Mouse (Mus musculus) lung, embryonic 16.5 days (tissue): ENCODE measurements at regions not wholly inside any gene's neighbourhood (a gene's known extent, or its start where the extent isn't known, plus 50 kb on each side); places are given as distances from the start of the nearest gene placed in this dataset.
"Not testable (repeated sequence)": the region's sequence is repeated elsewhere in the genome, so short reads cannot be mapped to it uniquely, and the experiment has no call there.

ENCODE experiments used
- ATAC-seq: fragments of 200-750 bp; cut with Nextera tagmentation; 2 replicates; pipeline ENCODE4 v1.8.0; 2017; ENCODE audit warnings: low read depth, mild to moderate bottlenecking, moderate library complexity
- H3K27ac ChIP-seq: fragments of 300-500 bp; sonication (generic); 2 replicates; pipeline ENCODE4 v1.5.1; 2014; ENCODE audit warnings: mild to moderate bottlenecking, control low read depth, low read length
- H3K27me3 ChIP-seq: fragments of 300-500 bp; sonication (generic); 2 replicates; pipeline ENCODE4 v1.6.1; 2014; ENCODE audit warnings: low read depth, low read length, mixed read lengths; ENCODE audit not compliant: control insufficient read depth, insufficient read depth
- H3K36me3 ChIP-seq: fragments of 300-500 bp; sonication (generic); 2 replicates; pipeline ENCODE4 v1.6.1; 2014; ENCODE audit warnings: low read length; ENCODE audit not compliant: control insufficient read depth, insufficient read depth
- H3K4me1 ChIP-seq: fragments of 300-500 bp; sonication (generic); replicated peaks from 2 replicates; pipeline ENCODE4 v1.6.1; 2014; ENCODE audit warnings: low read length, mixed read lengths; ENCODE audit not compliant: control insufficient read depth, insufficient read depth
- H3K4me2 ChIP-seq: fragments of 300-500 bp; sonication (generic); 2 replicates; pipeline ENCODE4 v1.6.1; 2014; ENCODE audit warnings: low read depth, low read length, control low read depth
- H3K4me3 ChIP-seq: fragments of 300-500 bp; sonication (generic); 2 replicates; pipeline ENCODE4 v1.5.1; 2014; ENCODE audit warnings: mild to moderate bottlenecking, low read length, control low read depth
- H3K9ac ChIP-seq: fragments of 300-500 bp; sonication (generic); 2 replicates; pipeline ENCODE4 v1.6.1; 2014; ENCODE audit warnings: low read length, control low read depth
- H3K9me3 ChIP-seq: fragments of 300-500 bp; sonication (generic); 2 replicates; pipeline ENCODE4 v1.6.1; 2016; ENCODE audit warnings: low read length; ENCODE audit not compliant: control insufficient read depth
- WGBS: fragments of 180-500 bp; shearing (Covaris S2); extraction: QIAGEN DNeasy Blood & Tissue Kit; methylation state at CpG from one replicate; pipeline ENCODE4 v1.1.7; 2014; 5-methylcytosine and 5-hydroxymethylcytosine counted together

DNA sequence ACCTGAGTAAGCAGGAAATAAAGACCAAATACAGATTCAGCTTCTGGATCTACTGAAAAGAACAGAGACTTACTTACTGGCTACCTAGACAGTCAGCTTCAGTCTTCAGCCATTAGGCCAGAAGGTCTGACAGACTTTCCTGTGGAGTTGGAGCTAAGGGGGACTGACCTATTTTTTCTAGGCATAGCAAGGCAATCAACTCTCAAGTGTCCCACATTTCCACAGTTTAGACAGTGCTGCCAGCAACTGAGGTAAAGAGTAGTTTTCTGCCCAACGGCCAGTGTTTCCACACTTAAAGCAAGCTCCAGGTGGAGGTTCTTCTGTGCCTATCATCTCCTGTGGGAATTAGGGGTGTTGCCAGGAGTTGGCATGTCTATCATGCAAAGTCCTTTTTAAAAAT lies 111.3 kb upstream of the Ppp6c start:
- no peaks in the 10 kb centered on the region for H3K9me3 ChIP-seq
- no peak for ATAC-seq
- H3K9ac ChIP-seq: no peak overlapping the region
- no peak overlapping the region for H3K4me3 ChIP-seq
- H3K4me2 ChIP-seq: no peak overlapping the region
- no peaks in the 10 kb centered on the region for H3K27me3 ChIP-seq
- H3K36me3 ChIP-seq: no peaks in the 10 kb centered on the region
- no peak overlapping the region for H3K27ac ChIP-seq
- no peaks in the 10 kb centered on the region for H3K4me1 ChIP-seq
- WGBS: 73% methylated on average over 1 of the region's 1 CpGs

DNA sequence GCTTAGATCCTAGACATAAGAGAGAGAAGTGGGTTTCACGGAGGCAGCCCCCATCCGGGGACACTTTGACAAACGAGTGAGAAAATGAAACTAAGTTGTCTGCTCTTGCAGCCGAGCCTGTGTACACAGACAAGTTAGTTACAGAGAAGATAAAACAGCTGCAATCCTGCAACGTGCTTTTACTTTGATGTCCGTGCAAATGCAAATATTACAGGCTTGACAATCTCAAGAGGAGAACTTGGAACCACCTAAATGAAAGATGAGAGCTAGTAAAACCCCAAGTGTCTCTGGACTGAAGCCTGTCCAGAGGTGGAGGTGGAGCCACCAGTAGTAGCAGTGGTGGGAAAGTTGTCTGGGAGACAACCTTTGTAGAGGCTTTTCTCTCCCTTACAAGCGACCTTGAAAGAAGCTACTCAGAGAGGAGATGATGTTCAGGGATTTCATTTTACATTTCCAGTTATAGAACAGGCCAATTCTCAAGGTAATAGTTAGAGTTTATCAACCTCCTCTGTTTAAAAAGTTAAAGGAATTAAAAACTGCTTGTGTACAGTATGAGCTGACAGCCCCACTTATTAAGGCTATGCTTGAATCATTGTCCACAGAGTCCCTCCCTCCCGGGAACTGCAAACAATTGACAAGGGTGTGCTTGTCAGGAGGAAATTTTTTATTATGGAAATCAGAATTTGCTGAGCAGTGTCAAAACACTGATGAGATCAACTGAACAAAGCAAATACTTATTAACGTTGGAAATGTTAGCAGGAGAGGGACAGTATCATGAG lies 99.7 kb upstream of the Ppp6c start:
- H3K27ac ChIP-seq: no peak overlapping the region

DNA sequence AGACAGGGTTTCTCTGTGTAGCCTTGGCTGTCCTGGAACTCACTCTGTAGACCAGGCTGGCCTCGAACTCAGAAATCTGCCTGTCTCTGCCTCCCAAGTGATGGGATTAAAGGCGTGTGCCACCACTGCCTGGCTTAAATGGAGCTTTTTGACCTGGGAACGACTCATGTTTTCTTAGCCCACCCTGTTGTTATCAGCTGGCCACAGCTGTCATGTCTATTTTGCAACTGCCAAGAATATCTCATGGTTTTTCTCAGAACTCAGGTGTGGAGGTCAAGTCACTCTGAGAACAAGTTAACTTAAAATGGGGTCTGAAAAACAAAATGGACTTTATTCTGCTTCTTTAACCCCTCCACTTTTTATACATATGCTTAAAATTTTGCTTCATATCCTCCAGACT lies 98.9 kb upstream of the Ppp6c start:
- ATAC-seq, H3K27me3 ChIP-seq, H3K4me1 ChIP-seq, H3K4me2 ChIP-seq, H3K9ac ChIP-seq, H3K9me3 ChIP-seq, H3K4me3 ChIP-seq, H3K36me3 ChIP-seq, H3K27ac ChIP-seq: not testable (repeated sequence)
- WGBS: 44% methylated on average over 3 of the region's 3 CpGs

More for the DNA sequence above, 99.7 kb upstream of the Ppp6c start:
- Histone ChIP-seq H3K4me2 (peak overlapping the region; percentile 44), H3K27me3 (no peaks in the 10 kb centered on the region), H3K4me3 (peak overlapping the region; percentile 38), H3K36me3 (no peaks in the 10 kb centered on the region), H3K9ac (peak overlapping the region; percentile 37; the same call in 1 of the 2 replicates), H3K4me1 (no peaks in the 10 kb centered on the region), H3K9me3 (no peaks in the 10 kb centered on the region)
- no peak for ATAC-seq
- WGBS: 21% methylated on average over 9 of the region's 9 CpGs

DNA sequence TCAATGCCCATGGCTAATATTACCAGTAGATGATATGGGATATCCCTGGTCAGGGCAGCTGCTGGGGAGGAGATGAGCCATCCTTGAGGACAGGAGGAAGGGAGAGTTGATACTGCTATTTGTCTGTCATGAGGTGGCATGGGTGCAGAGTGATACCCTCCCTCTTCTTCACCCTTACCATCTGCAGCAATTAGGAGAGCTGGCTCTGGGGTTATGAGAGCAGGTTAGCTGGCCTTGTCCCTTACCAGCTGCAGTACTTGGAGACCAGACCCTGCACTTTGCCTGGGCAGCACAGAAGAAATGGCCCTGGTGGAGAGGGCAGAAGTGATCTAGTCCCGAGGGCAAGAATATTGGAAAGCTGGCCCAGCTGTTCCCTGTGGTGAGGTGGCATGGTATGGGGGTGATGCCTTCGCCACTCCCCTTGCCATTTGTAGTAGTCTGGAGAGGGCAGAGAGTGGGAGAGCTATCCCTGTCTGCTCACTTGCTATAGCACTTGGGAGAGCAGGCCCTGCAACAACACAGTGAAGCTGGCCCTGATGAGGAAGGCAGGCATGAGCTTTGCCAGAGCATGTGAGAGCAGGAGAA lies 73.6 kb upstream of the Ppp6c start:
- no peaks in the 10 kb centered on the region for H3K36me3 ChIP-seq
- H3K9ac ChIP-seq: no peak overlapping the region
- H3K27me3 ChIP-seq: no peaks in the 10 kb centered on the region
- no peak overlapping the region for H3K4me3 ChIP-seq
- no peak overlapping the region for H3K27ac ChIP-seq
- no peak for ATAC-seq
- no peak overlapping the region for H3K4me2 ChIP-seq
- H3K4me1 ChIP-seq: no peaks in the 10 kb centered on the region
- 52% methylated on average over 2 of the region's 2 CpGs for WGBS
- no peaks in the 10 kb centered on the region for H3K9me3 ChIP-seq

DNA sequence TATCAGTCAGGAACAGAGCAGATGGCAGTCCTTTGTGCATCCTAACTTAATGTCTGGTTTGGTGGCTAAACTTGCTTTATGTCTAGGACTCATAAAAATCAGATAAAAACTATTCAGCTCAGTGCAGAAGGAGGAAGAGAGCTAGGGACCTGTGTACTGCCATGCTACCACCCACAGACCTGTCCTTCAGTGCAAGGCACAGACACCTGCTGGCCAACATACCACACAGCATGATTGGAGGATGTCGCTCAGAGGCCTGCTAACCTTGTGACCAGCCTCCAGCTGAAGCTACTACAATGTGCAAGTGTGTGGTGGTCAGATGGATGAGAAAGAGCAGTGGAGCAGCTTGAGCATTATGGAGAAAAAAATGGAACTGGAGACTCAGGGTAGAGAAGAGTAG lies 73.0 kb upstream of the Ppp6c start:
- Histone ChIP-seq H3K36me3 (no peaks in the 10 kb centered on the region), H3K27ac (no peak overlapping the region), H3K27me3 (no peaks in the 10 kb centered on the region), H3K9ac (no peak overlapping the region), H3K9me3 (no peaks in the 10 kb centered on the region), H3K4me1 (no peaks in the 10 kb centered on the region), H3K4me2 (no peak overlapping the region), H3K4me3 (no peak overlapping the region)
- 77% methylated on average over 1 of the region's 1 CpGs for WGBS
- ATAC-seq: no peak

DNA sequence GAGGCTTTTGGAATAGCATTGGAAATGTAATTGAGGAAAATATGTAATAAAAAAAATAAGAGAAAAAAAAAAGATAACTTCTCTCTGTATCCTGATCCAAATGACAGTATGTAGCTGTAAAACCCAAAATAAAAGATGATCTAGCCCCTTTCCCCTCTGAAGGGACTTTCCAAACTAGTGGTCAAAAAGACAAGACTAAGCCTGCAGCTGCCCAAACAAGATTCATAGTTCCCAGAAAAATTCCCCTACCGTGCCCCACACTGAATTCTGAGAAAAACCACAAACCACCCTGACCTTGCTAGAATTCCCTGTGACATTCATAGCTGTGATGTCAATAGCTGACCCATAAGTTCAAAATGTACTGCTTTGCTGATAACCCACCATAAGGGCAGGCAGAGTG lies 69.2 kb upstream of the Ppp6c start:
- Histone ChIP-seq H3K9me3 (no peaks in the 10 kb centered on the region), H3K4me3 (no peak overlapping the region), H3K9ac (no peak overlapping the region), H3K27me3 (no peaks in the 10 kb centered on the region), H3K4me2 (no peak overlapping the region), H3K36me3 (no peaks in the 10 kb centered on the region), H3K4me1 (no peaks in the 10 kb centered on the region), H3K27ac (no peak overlapping the region)
- ATAC-seq: no peak
- 67% methylated on average over 1 of the region's 1 CpGs for WGBS

DNA sequence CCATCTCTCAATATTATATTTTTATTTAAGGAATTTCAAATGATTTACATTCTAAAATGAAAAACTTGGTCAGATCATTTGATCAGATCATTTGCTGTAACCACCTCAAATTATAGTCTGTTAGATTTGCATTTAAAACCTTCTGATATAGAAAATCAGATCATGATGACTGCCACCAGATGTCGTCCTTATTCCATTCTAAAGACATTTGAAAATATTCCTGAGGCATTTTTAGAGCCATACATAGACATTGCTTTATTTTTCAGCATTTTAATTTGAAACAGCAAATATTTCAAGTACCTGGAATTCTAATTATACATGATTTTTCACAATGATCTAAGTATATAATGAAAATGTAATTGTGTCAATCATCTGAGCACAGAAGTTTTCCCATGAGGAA lies 52.0 kb upstream of the Ppp6c start:
- H3K27ac ChIP-seq: no peak overlapping the region
- no peaks in the 10 kb centered on the region for H3K36me3 ChIP-seq
- H3K4me1 ChIP-seq: no peaks in the 10 kb centered on the region
- no peaks in the 10 kb centered on the region for H3K9me3 ChIP-seq
- no peak for ATAC-seq
- WGBS: 26% methylated on average over 1 of the region's 1 CpGs
- H3K9ac ChIP-seq: no peak overlapping the region
- H3K27me3 ChIP-seq: no peaks in the 10 kb centered on the region
- H3K4me3 ChIP-seq: no peak overlapping the region
- H3K4me2 ChIP-seq: no peak overlapping the region
